Mouse (Mus musculus) liver, embryonic 14.5 days (tissue): ENCODE data around the gene Pdlim5. TPM values are rescaled to one million over a fixed set of nuclear protein-coding genes. Genes with fewer than 3 reads are reported as not detected.
A peak's percentile ranks its signal among the peaks of the same experiment; 100 is the strongest.

Experiments used
- ATAC-seq: fragments of 200-750 bp; cut with Nextera tagmentation; 2 replicates; pipeline ENCODE4 v1.8.0; 2017; ENCODE audit warnings: moderate number of reproducible peaks, mild to moderate bottlenecking, moderate library complexity; ENCODE audit not compliant: insufficient read depth
- DNase-seq, 3 experiments: peaks; one replicate each; pipeline ENCODE4 v3.0.0-alpha.2; 2012 to 2013; ENCODE audit warnings: low read depth in 3 of 3, low spot score in 3 of 3
- H3K27ac ChIP-seq: fragments of 300-500 bp; sonication (generic); 2 replicates; pipeline ENCODE4 v1.5.1; 2014; ENCODE audit warnings: moderate library complexity, mild to moderate bottlenecking, control low read depth, inconsistent platforms
- H3K27me3 ChIP-seq: fragments of 300-500 bp; sonication (generic); 2 replicates; pipeline ENCODE4 v1.6.1; 2014; ENCODE audit warnings: mild to moderate bottlenecking, low read length, moderate library complexity; ENCODE audit not compliant: control insufficient read depth, insufficient read depth
- H3K36me3 ChIP-seq: fragments of 300-500 bp; sonication (generic); replicated peaks from 2 replicates; pipeline ENCODE4 v1.6.1; 2014; ENCODE audit warnings: low read depth; ENCODE audit not compliant: control insufficient read depth, insufficient read depth
- H3K4me1 ChIP-seq, 2 experiments: fragments of 200-500 bp in 1 of 2; fragments of 300-500 bp in 1 of 2; sonication (generic) in 1 of 2; replicated peaks; 2 replicates each; pipeline ENCODE4 v1.6.1; 2012 to 2014; ENCODE audit warnings: antibody characterized with exemption in 1 of 2, inconsistent platforms in 1 of 2, low read length in 1 of 2; ENCODE audit not compliant: control insufficient read depth in 2 of 2, insufficient read depth in 2 of 2
- H3K4me2 ChIP-seq: fragments of 300-500 bp; sonication (generic); 2 replicates; pipeline ENCODE4 v1.6.1; 2014; ENCODE audit warnings: low read depth, mild to moderate bottlenecking, control low read depth, moderate library complexity
- H3K4me3 ChIP-seq, 2 experiments: fragments of 200-500 bp in 1 of 2; fragments of 300-500 bp in 1 of 2; sonication (generic) in 1 of 2; 2 replicates each; pipeline ENCODE4 v1.5.1; 2012 to 2014; ENCODE audit warnings: low read depth in 2 of 2, low read length in 2 of 2, mild to moderate bottlenecking in 2 of 2, control low read depth in 1 of 2, inconsistent platforms in 1 of 2, moderate library complexity in 1 of 2; ENCODE audit not compliant: insufficient read depth in 1 of 2
- H3K9ac ChIP-seq: fragments of 300-500 bp; sonication (generic); replicated peaks from 2 replicates; pipeline ENCODE4 v1.6.1; 2014; ENCODE audit warnings: mild to moderate bottlenecking, control low read depth, moderate library complexity
- H3K9me3 ChIP-seq: fragments of 300-500 bp; sonication (generic); 2 replicates; pipeline ENCODE4 v1.6.1; 2016; ENCODE audit warnings: low read length, mixed read lengths; ENCODE audit not compliant: control insufficient read depth
- CTCF ChIP-seq: IDR thresholded peaks from 2 replicates; pipeline ENCODE4 v1.5.1; 2016; ENCODE audit warnings: antibody characterized with exemption, low read depth, control low read depth
- EP300 ChIP-seq: IDR thresholded peaks from 2 replicates; pipeline ENCODE4 v1.6.1; 2016; ENCODE audit warnings: antibody characterized with exemption, low read depth
- WGBS: fragments of 180-500 bp; shearing (Covaris S2); extraction: QIAGEN DNeasy Blood & Tissue Kit; methylation state at CpG from one replicate; pipeline ENCODE4 v1.1.7; 2014; ENCODE audit not compliant: insufficient replicate concordance; 5-methylcytosine and 5-hydroxymethylcytosine counted together
- polyA plus RNA-seq, 2 experiments: library from polyadenylated mRNA; depleted of rRNA in 1 of 2; stranded (reverse) in 1 of 2; unstranded in 1 of 2; fragments of >200 nt; fragmentation: Nextera tagmentation in 1 of 2; extraction: Ambion mirVana in 1 of 2; gene quantifications; 2 replicates each; pipeline versions ENCODE4 v1.2.1 to v1.2.3; 2012 to 2014

The Pdlim5 gene
- polyA plus RNA-seq, 2 experiments, result 7.9 to 8.4 TPM

DNA sequence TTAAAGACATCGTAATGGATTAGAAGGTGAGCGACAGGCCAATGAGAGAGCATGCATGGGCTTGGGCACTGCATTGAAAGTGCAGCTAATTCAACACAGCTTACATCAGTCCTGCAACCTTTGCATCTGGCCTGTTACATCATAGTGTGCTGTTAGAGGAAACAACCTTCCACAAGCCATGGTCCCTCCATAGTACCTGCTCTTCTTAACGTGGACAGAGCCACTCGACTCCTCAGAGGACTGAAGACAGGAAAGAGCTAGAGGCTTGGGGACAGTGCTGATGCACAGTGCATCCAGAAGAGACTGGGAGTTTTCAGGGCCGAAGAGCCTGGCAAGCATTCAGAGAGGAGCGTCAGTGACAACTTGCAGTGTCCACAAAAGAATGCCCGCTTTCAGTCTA lies 113.8 kb downstream of the Pdlim5 start:
- H3K4me2 ChIP-seq, result no peak overlapping the region
- WGBS, result 77% methylated on average over 7 of the region's 7 CpGs
- no peak overlapping the region for H3K9ac ChIP-seq
- no peaks in the 10 kb centered on the region for H3K36me3 ChIP-seq
- no peak for TF ChIP-seq EP300
- TF ChIP-seq CTCF, result no peak
- DNase-seq, result no peak
- peaks cover 8 to 19% of the 10 kb centered on the region in 2 experiments for H3K4me1 ChIP-seq
- no peaks in the 10 kb centered on the region for H3K9me3 ChIP-seq
- H3K27ac ChIP-seq, result no peak overlapping the region
- no peak overlapping the region for H3K4me3 ChIP-seq
- no peak for ATAC-seq
- H3K27me3 ChIP-seq, result no peaks in the 10 kb centered on the region

DNA sequence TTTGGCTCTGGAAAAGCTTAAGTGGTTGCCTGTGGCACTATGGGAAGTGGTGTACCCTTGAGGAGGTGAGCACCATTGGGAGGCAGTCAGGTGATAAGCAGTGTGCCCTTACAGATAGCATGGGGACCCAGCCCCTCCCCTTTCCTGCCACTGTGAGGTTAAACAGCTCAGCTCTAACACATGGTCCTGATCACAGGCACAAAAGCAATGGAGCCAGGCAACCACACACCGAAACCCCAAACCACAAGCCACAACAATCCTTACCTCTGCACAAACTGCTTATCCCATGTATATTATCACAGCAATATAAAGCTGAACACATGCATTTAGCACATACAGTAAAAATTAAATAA lies 114.4 kb downstream of the Pdlim5 start:
- peak; percentile 95 for ATAC-seq
- no peak overlapping the region for H3K27ac ChIP-seq
- TF ChIP-seq EP300, result peak; percentile 41
- no peak for TF ChIP-seq CTCF
- H3K27me3 ChIP-seq, result no peaks in the 10 kb centered on the region
- no peaks in the 10 kb centered on the region for H3K9me3 ChIP-seq
- no peak overlapping the region for H3K9ac ChIP-seq
- H3K4me1 ChIP-seq, result peaks cover 8 to 19% of the 10 kb centered on the region in 2 experiments
- H3K4me2 ChIP-seq, result peak overlapping the region; percentile 8; the same call in 1 of the 2 replicates
- H3K36me3 ChIP-seq, result no peaks in the 10 kb centered on the region
- H3K4me3 ChIP-seq, result no peak overlapping the region
- WGBS, result 20% methylated on average over 1 of the region's 1 CpGs
- peak; percentile 46 to 52 (median 48) for DNase-seq

DNA sequence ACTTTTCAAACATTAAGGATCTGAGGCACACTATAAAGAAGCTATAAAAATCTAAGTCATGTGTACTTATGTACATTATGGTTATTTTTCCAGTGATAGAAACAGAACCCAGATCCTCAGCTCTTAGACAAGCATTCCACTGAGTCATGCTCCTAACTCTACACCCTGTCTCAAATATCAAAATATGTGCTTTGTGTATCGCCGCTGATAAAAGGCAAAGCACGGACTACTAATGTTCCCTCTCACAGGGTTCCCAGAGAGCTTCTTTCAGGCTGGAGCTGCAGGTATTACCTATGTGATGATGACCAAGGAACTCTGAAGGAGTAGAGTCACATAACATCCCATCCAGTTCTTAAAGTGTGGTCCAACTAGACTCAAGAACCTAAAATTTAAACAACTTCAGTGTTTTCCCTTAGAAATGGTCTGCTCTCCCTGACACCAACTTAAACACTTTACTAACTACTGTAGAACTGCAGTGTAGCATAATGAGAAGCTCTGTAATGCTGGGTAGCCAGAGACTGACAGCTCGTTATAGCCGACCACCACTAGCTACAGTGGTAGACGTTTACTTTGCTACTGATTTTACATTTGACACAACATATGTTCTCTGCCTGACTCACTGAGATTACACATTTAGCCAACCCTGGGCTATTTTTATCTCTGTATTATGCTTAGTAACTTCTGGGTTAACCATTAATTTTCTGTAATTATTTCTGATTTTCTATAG lies 115.0 kb downstream of the Pdlim5 start:
- peak; percentile 66 for ATAC-seq
- H3K27me3 ChIP-seq, result no peaks in the 10 kb centered on the region
- 26% methylated on average over 6 of the region's 6 CpGs for WGBS
- no peak overlapping the region for H3K9ac ChIP-seq
- no peak overlapping the region for H3K4me3 ChIP-seq
- TF ChIP-seq CTCF (no peak), EP300 (no peak)
- no peaks in the 10 kb centered on the region for H3K36me3 ChIP-seq
- peaks cover 8 to 19% of the 10 kb centered on the region in 2 experiments for H3K4me1 ChIP-seq
- peak overlapping the region; percentile 8; the same call in 1 of the 2 replicates for H3K4me2 ChIP-seq
- no peaks in the 10 kb centered on the region for H3K9me3 ChIP-seq
- no peak for DNase-seq
- H3K27ac ChIP-seq, result no peak overlapping the region; the same call in none of the 2 replicates

DNA sequence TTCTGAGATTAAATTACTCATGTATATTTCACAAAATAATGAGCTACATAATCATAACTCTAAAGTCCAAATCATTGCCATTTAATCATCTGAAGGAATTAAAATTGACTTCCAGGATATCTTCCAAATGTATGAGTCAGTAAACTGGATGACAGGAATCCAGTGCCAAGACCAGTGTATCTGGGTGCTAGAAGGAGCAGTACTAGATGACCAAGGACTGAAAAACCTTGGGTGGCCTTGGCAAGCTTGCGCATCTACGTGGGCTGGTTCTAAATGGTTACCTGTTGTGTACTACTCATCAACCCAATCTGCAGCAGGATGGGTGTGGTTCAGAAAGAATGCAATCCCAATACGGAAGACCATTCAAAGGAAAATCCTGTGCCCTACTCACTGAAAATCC lies 116.5 kb downstream of the Pdlim5 start:
- no peak overlapping the region for H3K9ac ChIP-seq
- WGBS, result 89% methylated on average over 3 of the region's 3 CpGs
- no peaks in the 10 kb centered on the region for H3K9me3 ChIP-seq
- H3K4me3 ChIP-seq, result no peak overlapping the region
- H3K36me3 ChIP-seq, result no peaks in the 10 kb centered on the region
- no peak overlapping the region for H3K27ac ChIP-seq
- no peak for DNase-seq
- no peak for TF ChIP-seq EP300
- TF ChIP-seq CTCF, result no peak
- H3K4me2 ChIP-seq, result no peak overlapping the region
- no peak for ATAC-seq
- peaks cover 8 to 19% of the 10 kb centered on the region in 2 experiments for H3K4me1 ChIP-seq
- H3K27me3 ChIP-seq, result no peaks in the 10 kb centered on the region

DNA sequence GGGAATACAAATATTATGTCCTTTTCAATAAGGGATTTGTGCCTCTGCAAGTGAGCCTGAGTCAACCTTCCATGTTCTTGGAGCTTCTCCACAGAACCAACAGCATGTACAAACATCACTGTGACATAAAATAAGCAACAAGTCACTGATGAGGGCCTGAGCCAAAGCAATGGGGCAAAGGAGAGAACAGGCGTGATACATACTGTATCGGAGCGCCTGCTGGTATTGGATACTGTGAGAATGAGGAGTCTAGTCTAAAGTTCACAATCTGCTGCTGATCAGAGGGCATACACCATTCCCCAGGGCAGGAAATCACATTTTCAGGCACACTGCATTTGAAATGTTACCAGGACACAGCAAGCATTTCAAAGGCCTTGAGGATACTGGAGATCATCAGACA lies 119.0 kb downstream of the Pdlim5 start:
- no peak for DNase-seq
- Histone ChIP-seq H3K4me1 (peaks cover 8 to 13% of the 10 kb centered on the region in 2 experiments), H3K36me3 (no peaks in the 10 kb centered on the region), H3K9me3 (no peaks in the 10 kb centered on the region), H3K27me3 (no peaks in the 10 kb centered on the region), H3K27ac (no peak overlapping the region), H3K4me2 (no peak overlapping the region), H3K4me3 (no peak overlapping the region), H3K9ac (no peak overlapping the region)
- 68% methylated on average over 3 of the region's 3 CpGs for WGBS
- ATAC-seq, result no peak
- no peak for TF ChIP-seq CTCF
- no peak for TF ChIP-seq EP300
